Mouse (Mus musculus): Measurements from ENCODE around the gene Pitpnm1.

- TF ChIP-seq POLR2A (IDR thresholded peaks at IDR 0.05; ENCODE audit: control insufficient read depth, extremely low read depth, insufficient read depth, low read length, poor library complexity) (no peak), CTCF (IDR thresholded peaks at IDR 0.05; ENCODE audit: borderline replicate concordance, control insufficient read depth, extremely low read depth, insufficient read depth, low read length, poor library complexity) (no peak)
Observed at GRCm38 (mm10) chr19:4082219-4082965, 17.4 kb upstream of the Pitpnm1 start.
